Mouse (Mus musculus) limb, embryonic 13.5 days (tissue): ENCODE measurements around the gene Gm49342. TPM values are rescaled to one million over a fixed set of nuclear protein-coding genes. Genes with fewer than 3 reads are reported as not detected.
"Not testable (repeated sequence)": the region's sequence is repeated elsewhere in the genome, so short reads cannot be mapped to it uniquely, and the experiment has no call there.

ENCODE experiments used
- ATAC-seq: fragments of 200-750 bp; cut with Nextera tagmentation; 2 replicates; pipeline ENCODE4 v1.8.0; 2017; ENCODE audit warnings: low read depth, moderate number of reproducible peaks, moderate TSS enrichment; ENCODE audit not compliant: low FRiP score
- H3K27ac ChIP-seq: fragments of 300-500 bp; sonication (generic); 2 replicates; pipeline ENCODE4 v1.5.1; 2015; ENCODE audit warnings: inconsistent platforms, mild to moderate bottlenecking, moderate library complexity
- H3K27me3 ChIP-seq: fragments of 300-500 bp; sonication (generic); 2 replicates; pipeline ENCODE4 v1.6.1; 2015; ENCODE audit warnings: mild to moderate bottlenecking, inconsistent platforms
- H3K36me3 ChIP-seq: fragments of 300-500 bp; sonication (generic); 2 replicates; pipeline ENCODE4 v1.6.1; 2015; ENCODE audit warnings: inconsistent platforms, mild to moderate bottlenecking, moderate library complexity
- H3K4me1 ChIP-seq: fragments of 300-500 bp; sonication (generic); 2 replicates; pipeline ENCODE4 v1.6.1; 2015; ENCODE audit warnings: inconsistent platforms
- H3K4me2 ChIP-seq: fragments of 300-500 bp; sonication (generic); replicated peaks from 2 replicates; pipeline ENCODE4 v1.6.1; 2015; ENCODE audit warnings: inconsistent platforms, mild to moderate bottlenecking, moderate library complexity
- H3K4me3 ChIP-seq: fragments of 300-500 bp; sonication (generic); 2 replicates; pipeline ENCODE4 v1.5.1; 2015; ENCODE audit warnings: moderate library complexity, mild to moderate bottlenecking, inconsistent platforms
- H3K9ac ChIP-seq: fragments of 300-500 bp; sonication (generic); 2 replicates; pipeline ENCODE4 v1.6.1; 2015; ENCODE audit warnings: mild to moderate bottlenecking, inconsistent platforms
- H3K9me3 ChIP-seq: fragments of 300-500 bp; sonication (generic); 2 replicates; pipeline ENCODE4 v1.6.1; 2016; ENCODE audit warnings: inconsistent platforms
- WGBS: fragments of 180-500 bp; shearing (Covaris S2); methylation state at CpG from one replicate; pipeline ENCODE4 v1.1.7; 2015; 5-methylcytosine and 5-hydroxymethylcytosine counted together
- polyA plus RNA-seq: library from polyadenylated mRNA; unstranded; fragments of >200 nt; fragmentation: Nextera tagmentation; extraction: Ambion mirVana; gene quantifications from 2 replicates; pipeline ENCODE4 v1.2.1, GENCODE M21; 2015

The Gm49342 gene
- polyA plus RNA-seq, 1 experiment from 2014 or later = not detected

- Histone ChIP-seq H3K4me2 (peak overlapping the region; percentile 66), H3K4me3 (peak overlapping the region; percentile 51), H3K9ac (peak overlapping the region; percentile 63), H3K27ac (peak overlapping the region; percentile 89)
- ATAC-seq = peak; percentile 94
- 1% methylated on average over 14 of the region's 15 CpGs for WGBS
- H3K36me3 ChIP-seq, H3K9me3 ChIP-seq, H3K27me3 ChIP-seq, H3K4me1 ChIP-seq: not testable (repeated sequence)
These were observed 334 bp downstream of the Gm49342 start for GRCm38 (mm10) chr14:50944668-50945033.

- Histone ChIP-seq H3K4me2 (peak overlapping the region; percentile 66), H3K9ac (peak overlapping the region; percentile 63), H3K4me3 (peak overlapping the region; percentile 51), H3K27ac (peak overlapping the region; percentile 89; the same call in 1 of the 2 replicates)
- not testable (repeated sequence) for H3K27me3 ChIP-seq, H3K36me3 ChIP-seq, H3K4me1 ChIP-seq, H3K9me3 ChIP-seq, ATAC-seq
- WGBS = 3% methylated on average over 6 of the region's 6 CpGs
These were observed 764 bp downstream of the Gm49342 start for GRCm38 (mm10) chr14:50945081-50945480.

GRCm38 (mm10) chr14:50945526-50945925, 1.2 kb downstream of the Gm49342 start:
- not testable (repeated sequence) for H3K4me1 ChIP-seq, H3K27me3 ChIP-seq, H3K27ac ChIP-seq, ATAC-seq, H3K36me3 ChIP-seq, H3K9me3 ChIP-seq
- peak overlapping the region; percentile 51 for H3K4me3 ChIP-seq
- WGBS = 27% methylated on average over 3 of the region's 3 CpGs
- H3K9ac ChIP-seq = peak overlapping the region; percentile 63; the same call in 1 of the 2 replicates
- peak overlapping the region; percentile 66 for H3K4me2 ChIP-seq

GRCm38 (mm10) chr14:50955487-50955886, 11.2 kb downstream of the Gm49342 start:
- Histone ChIP-seq H3K27ac (no peak overlapping the region), H3K4me1 (no peaks in the 10 kb centered on the region), H3K4me2 (no peak overlapping the region), H3K27me3 (no peaks in the 10 kb centered on the region), H3K9me3 (no peaks in the 10 kb centered on the region), H3K36me3 (peaks cover 15% of the 10 kb centered on the region), H3K9ac (no peak overlapping the region), H3K4me3 (no peak overlapping the region)
- WGBS = 91% methylated on average over 10 of the region's 10 CpGs
- ATAC-seq = no peak

- not testable (repeated sequence) for H3K9ac ChIP-seq
- whole genome bisulfite sequencing = 6% methylated on average over 18 of the region's 19 CpGs
- H3K4me3 ChIP-seq = peak within 1 kb of the TSS; percentile 19; the same call in 1 of the 2 replicates
These were observed 11.7 kb downstream of the Gm49342 start, which contains the start of gene Pnp2 for GRCm38 (mm10) chr14:50955942-50956508. TSS of gene Pnp2 (plus strand) at chr14:50955992.

GRCm38 (mm10) chr14:50956724-50957123, 12.4 kb downstream of the Gm49342 start:
- WGBS = 82% methylated on average over 6 of the region's 6 CpGs
- H3K4me2 ChIP-seq = not testable (repeated sequence)

More at GRCm38 (mm10) chr14:50955942-50956508, 11.7 kb downstream of the Gm49342 start, which contains the start of gene Pnp2:
- Histone ChIP-seq H3K4me2 (peak within 1 kb of the TSS; percentile 50), H3K36me3 (peaks cover 12% of the 10 kb centered on the region)
- peak; percentile 84 for ATAC-seq
- not testable (repeated sequence) for H3K27me3 ChIP-seq, H3K9me3 ChIP-seq, H3K27ac ChIP-seq, H3K4me1 ChIP-seq

GRCm38 (mm10) chr14:50957146-50957545, 12.8 kb downstream of the Gm49342 start:
- not testable (repeated sequence) for H3K4me2 ChIP-seq, H3K36me3 ChIP-seq, H3K4me1 ChIP-seq, H3K27ac ChIP-seq, H3K9me3 ChIP-seq, H3K4me3 ChIP-seq, H3K27me3 ChIP-seq, H3K9ac ChIP-seq, ATAC-seq
- WGBS = 62% methylated on average over 3 of the region's 3 CpGs

More at GRCm38 (mm10) chr14:50956724-50957123, 12.4 kb downstream of the Gm49342 start:
- H3K9me3 ChIP-seq, H3K36me3 ChIP-seq, H3K4me3 ChIP-seq, H3K27me3 ChIP-seq, ATAC-seq, H3K9ac ChIP-seq, H3K27ac ChIP-seq, H3K4me1 ChIP-seq: not testable (repeated sequence)

GRCm38 (mm10) chr14:50958289-50958995, 14.1 kb downstream of the Gm49342 start:
- H3K4me3 ChIP-seq, H3K4me1 ChIP-seq, H3K27me3 ChIP-seq, H3K9me3 ChIP-seq, H3K27ac ChIP-seq, H3K9ac ChIP-seq, H3K36me3 ChIP-seq, ATAC-seq, H3K4me2 ChIP-seq: not testable (repeated sequence)
- 85% methylated on average over 5 of the region's 5 CpGs for WGBS

GRCm38 (mm10) chr14:50968216-50968980, 24.1 kb downstream of the Gm49342 start:
- 77% methylated on average over 5 of the region's 5 CpGs for WGBS
- no peaks in the 10 kb centered on the region for H3K9me3 ChIP-seq
- no peaks in the 10 kb centered on the region for H3K4me1 ChIP-seq
- no peaks in the 10 kb centered on the region for H3K36me3 ChIP-seq
- H3K4me3 ChIP-seq = no peak overlapping the region
- H3K9ac ChIP-seq = no peak overlapping the region
- H3K27me3 ChIP-seq = no peaks in the 10 kb centered on the region
- no peak overlapping the region for H3K27ac ChIP-seq
- H3K4me2 ChIP-seq = no peak overlapping the region
- ATAC-seq = no peak

GRCm38 (mm10) chr14:50969041-50969440, 24.7 kb downstream of the Gm49342 start:
- H3K4me3 ChIP-seq = no peak overlapping the region
- H3K4me1 ChIP-seq = no peaks in the 10 kb centered on the region
- no peak overlapping the region for H3K27ac ChIP-seq
- 37% methylated on average over 1 of the region's 1 CpGs for WGBS
- no peak overlapping the region for H3K4me2 ChIP-seq
- ATAC-seq = no peak
- H3K9ac ChIP-seq = no peak overlapping the region
- no peaks in the 10 kb centered on the region for H3K36me3 ChIP-seq
- no peaks in the 10 kb centered on the region for H3K27me3 ChIP-seq
- no peaks in the 10 kb centered on the region for H3K9me3 ChIP-seq

GRCm38 (mm10) chr14:50969558-50970544, 25.5 kb downstream of the Gm49342 start:
- Histone ChIP-seq H3K27ac (no peak overlapping the region), H3K4me2 (no peak overlapping the region), H3K9ac (no peak overlapping the region), H3K4me3 (no peak overlapping the region), H3K4me1 (no peaks in the 10 kb centered on the region), H3K27me3 (no peaks in the 10 kb centered on the region), H3K36me3 (no peaks in the 10 kb centered on the region), H3K9me3 (no peaks in the 10 kb centered on the region)
- 53% methylated on average over 12 of the region's 12 CpGs for WGBS
- no peak for ATAC-seq
